Mouse (Mus musculus) hematopoietic multipotent progenitor cell, adult 10-12 weeks (in vitro differentiated cells): ENCODE data around the gene Havcr1. TPM values are rescaled to one million over a fixed set of nuclear protein-coding genes. Genes with fewer than 3 reads are reported as not detected.

Source experiments
- polyA plus RNA-seq: library from polyadenylated mRNA; stranded (reverse); fragments of >175 nt; gene quantifications from 2 replicates; pipeline ENCODE4 v1.2.3, GENCODE M21; 2012; ENCODE audit warnings: low replicate concordance

Havcr1 gene
- polyA plus RNA-seq = 1.2 and 5.5 TPM in 2 replicates

GRCm38 (mm10) chr11:46735076-46735475 lies at the start of gene Havcr1:
Gene Havcr1, plus strand, starts transcription at chr11:46735080.

GRCm38 (mm10) chr11:46706664-46707356 lies 28.1 kb upstream of the Havcr1 start, which contains the start of gene Timd2:
Gene Timd2, minus strand, starts transcription at chr11:46707061.

GRCm38 (mm10) chr11:46810511-46810910 lies 75.6 kb downstream of the Havcr1 start, which contains the start of gene Timd4:
Gene Timd4, plus strand, starts transcription at chr11:46810800.

Other genes starting within 250 kb of the Havcr1 start
- gene Gm12169, start 210.9 kb upstream of the Havcr1 start, polyA plus RNA-seq = not detected in 2 replicates
- gene BC053393, start 163.5 kb upstream of the Havcr1 start, polyA plus RNA-seq = not detected in 2 replicates
- not detected in 2 replicates for gene Dppa1, start 105.8 kb upstream of the Havcr1 start, polyA plus RNA-seq
- gene Timd2, start 28.0 kb upstream of the Havcr1 start, polyA plus RNA-seq = 0.08 and 0.21 TPM in 2 replicates
- gene Timd4, start 75.7 kb downstream of the Havcr1 start, polyA plus RNA-seq = 0.41 and 1.3 TPM in 2 replicates